Mouse (Mus musculus) fibroblast of lung, adult 2 months (primary cell): ENCODE data around the gene Ube2e1.
"Not testable (repeated sequence)": the region's sequence is repeated elsewhere in the genome, so short reads cannot be mapped to it uniquely, and the experiment has no call there.

Source experiments
- DNase-seq: peaks from one replicate; pipeline ENCODE4 v3.0.0-alpha.2; 2011; ENCODE audit warnings: low read depth

Gene Ube2e1

DNA sequence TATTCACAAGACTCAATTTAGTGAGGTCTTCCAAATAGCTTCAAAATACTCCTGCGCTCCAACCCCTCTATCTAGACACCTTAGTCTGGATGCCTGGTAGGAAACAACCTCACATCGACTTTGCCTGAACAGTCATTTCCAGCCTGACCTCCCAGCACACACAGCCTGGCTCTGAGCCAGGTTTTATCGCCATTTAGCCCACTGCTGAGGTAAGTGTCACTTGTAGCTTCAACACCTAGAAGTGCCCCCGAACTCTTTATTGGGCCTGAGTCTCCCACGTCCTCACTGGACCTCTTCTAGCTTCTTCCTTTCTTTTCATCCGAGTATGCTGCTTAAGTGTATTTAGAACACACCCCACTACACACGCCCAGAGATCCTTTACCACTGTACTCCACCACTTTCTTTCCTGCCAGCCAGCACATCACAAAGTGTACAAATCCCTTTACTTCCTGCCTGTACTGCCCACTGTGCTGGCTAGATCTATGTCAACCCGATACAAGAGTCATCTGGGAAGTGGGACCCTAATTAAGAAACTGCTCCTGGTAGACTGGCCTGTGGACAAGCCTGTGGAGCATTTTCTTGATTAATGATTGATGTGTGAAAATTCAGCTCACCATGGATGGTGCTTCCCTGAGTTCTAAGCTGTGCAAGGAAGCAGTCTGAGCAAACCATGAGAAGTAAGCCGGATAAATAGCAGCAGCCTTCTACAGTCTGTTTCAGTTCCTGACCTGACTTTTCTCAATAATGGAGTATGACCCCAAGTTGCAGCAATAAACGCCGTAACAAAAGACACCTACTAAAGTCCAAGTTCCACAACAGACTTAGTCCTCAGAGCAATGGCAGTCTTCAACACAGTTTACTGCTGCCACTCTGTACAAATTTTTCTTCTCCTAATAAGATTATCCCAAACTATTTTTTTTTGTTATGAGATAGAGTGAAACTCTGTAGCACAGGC lies 13.9 kb downstream of the Ube2e1 start:
- DNase-seq, result no peak

DNA sequence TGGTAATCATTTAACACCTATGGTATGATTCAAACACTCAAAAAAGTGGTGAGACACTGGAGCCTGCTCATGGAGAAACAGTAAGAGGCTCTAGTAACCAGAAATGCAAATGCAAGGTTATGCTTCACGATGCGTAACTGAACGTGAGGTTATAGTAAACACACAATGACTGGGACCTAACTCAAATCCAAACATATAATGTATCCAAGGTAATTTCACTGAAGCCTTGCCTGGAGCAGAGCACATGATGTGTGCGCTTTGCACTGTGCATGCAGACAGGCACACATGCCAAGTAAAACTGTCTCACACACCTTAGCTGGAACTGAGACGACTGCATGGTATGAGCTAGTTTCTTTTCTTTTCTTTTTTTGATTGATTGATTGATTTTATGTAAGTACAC lies 27.5 kb downstream of the Ube2e1 start:
- DNase-seq, result no peak

DNA sequence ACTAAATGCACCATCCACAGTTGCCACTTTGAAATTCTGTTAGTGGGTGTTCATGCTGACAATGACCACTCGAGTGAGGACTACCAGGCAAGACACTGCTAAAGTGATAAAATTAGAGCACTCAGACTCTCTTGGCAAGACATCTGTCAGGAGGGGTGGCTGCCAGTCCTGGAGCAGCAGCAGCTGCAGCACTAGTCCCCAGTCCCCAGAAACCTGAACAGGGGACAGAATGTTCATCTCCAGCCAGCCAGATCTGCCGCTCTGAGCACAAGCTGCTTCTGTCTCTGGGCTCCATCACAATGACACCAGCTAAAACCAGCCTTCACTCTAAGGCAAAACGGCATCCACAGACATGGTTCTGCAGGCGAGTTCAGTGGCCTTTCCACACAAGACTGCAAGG lies 28.4 kb downstream of the Ube2e1 start:
- DNase-seq, result no peak

GRCm38 (mm10) chr14:18302750-18303149 lies 28.9 kb downstream of the Ube2e1 start:
- no peak for DNase-seq

DNA sequence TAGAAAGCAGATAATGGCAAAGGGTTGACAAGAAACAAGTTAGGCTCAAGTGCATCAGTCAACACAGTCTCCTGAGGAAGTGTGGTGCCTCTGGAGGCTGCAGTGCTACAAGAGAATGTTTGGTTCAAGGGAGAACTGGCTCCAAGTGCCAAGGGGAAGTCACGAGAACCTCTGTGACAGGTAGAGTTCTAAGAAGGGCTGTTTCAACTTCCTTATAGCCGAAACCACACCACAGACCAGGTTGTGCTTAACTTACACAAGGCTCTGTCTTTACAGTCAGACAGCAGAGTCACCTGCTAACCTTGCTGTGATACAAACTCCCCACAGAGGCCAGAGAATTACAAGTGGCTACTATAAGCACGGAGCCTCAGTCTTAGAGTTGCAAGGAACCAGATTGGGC lies 30.1 kb downstream of the Ube2e1 start:
- no peak for DNase-seq

- DNase-seq, result no peak
These were observed 31.0 kb downstream of the Ube2e1 start for GRCm38 (mm10) chr14:18300676-18301075.

- no peak for DNase-seq
These were observed 32.8 kb downstream of the Ube2e1 start for GRCm38 (mm10) chr14:18298874-18299273.

DNA sequence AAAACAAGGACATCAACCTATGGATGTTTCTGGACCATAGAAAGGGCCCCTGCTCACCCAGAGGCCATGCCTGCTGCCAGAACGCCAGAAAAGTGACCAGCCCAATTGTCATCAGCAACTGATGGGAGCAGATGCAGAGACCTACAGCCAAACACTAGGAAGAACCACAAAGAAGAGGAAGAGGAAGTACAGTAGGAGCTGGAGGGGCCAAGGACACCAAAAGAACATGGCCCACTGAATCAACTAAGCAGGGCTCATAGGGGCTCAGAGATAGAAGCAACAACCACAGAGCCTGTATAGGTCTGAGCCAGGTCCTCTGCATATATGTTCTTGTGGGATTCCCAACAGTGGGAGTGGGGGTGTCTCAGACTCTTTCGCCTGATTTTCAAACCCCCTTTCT lies 34.2 kb downstream of the Ube2e1 start:
- DNase-seq, result no peak

GRCm38 (mm10) chr14:18292578-18292977 lies 39.1 kb downstream of the Ube2e1 start:
- no peak for DNase-seq

GRCm38 (mm10) chr14:18292111-18292510 lies 39.5 kb downstream of the Ube2e1 start:
- DNase-seq, result no peak

GRCm38 (mm10) chr14:18287391-18287790 lies 44.3 kb downstream of the Ube2e1 start:
- no peak for DNase-seq

DNA sequence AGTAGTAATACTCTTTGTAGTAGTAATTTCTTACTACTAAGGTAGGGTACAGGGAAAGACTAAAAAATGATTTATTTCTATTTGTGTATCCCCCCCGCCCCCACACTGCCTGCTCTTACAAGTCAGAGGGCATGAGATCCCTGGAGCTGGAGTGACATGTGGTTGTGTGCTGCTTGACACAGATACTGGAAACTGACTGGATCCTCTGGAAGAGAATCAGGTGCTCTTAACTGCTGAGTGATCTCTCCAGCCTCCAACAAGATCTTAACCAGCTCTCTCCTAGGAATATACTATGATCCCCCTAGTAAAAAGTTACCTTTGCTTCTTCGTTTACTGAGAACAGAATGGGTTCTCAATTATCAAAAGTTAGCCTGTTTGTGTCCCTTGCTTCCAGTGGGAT lies 45.2 kb downstream of the Ube2e1 start:
- no peak for DNase-seq

DNA sequence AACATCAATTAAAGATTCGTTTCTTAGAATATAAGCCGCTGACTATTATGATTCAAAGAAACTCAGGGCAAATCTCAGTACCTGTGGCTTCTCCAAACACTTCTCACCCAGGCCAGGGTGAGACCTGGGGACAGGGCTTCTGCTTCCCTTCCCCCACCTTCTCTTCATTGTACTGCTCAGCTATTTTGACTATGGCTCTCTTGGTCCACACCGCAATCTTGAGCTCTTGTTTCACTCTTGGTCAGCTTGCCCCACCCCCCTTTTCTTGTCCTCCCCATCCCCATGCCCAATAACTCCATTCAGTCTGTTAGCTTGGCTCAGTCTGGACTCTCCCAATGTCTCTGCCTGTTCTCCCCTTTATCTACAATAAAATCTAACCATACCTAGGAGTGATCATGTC lies 46.2 kb downstream of the Ube2e1 start:
- DNase-seq, result no peak

DNA sequence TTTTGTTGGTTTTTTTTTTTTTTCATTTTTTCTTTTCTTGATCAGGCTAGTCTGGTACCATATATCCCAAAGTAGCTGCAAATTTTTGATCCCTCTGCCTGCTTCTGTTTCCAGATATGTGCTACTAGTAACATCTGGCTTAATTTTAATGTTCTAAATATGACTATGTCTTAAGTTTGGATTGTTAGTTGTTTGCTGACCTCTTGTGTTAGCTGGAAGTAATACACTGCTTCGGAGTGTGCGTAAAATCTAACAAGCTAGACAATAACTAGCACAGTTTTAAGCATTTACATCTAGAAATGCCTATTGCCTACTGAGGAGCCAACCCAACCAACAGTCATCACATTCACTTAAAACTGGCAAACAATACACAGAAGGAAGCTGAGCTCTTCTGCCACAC lies 47.1 kb downstream of the Ube2e1 start:
- DNase-seq, result peak; percentile 23

- no peak for DNase-seq
These were observed 51.3 kb downstream of the Ube2e1 start for GRCm38 (mm10) chr14:18280375-18280774.

- no peak for DNase-seq
These were observed 57.1 kb downstream of the Ube2e1 start for GRCm38 (mm10) chr14:18274526-18274925.

GRCm38 (mm10) chr14:18271666-18272065 lies 60.0 kb downstream of the Ube2e1 start:
- no peak for DNase-seq

GRCm38 (mm10) chr14:18270529-18271441 lies 60.9 kb downstream of the Ube2e1 start, which contains the start of the genes Nkiras1 and Rpl15:
Gene Nkiras1 (plus strand): TSS chr14:18271136.
Gene Rpl15 (minus strand): TSS chr14:18271391.
- peak; percentile 98 for DNase-seq

GRCm38 (mm10) chr14:18269947-18270528 lies 61.6 kb downstream of the Ube2e1 start:
- DNase-seq, result not testable (repeated sequence)

DNA sequence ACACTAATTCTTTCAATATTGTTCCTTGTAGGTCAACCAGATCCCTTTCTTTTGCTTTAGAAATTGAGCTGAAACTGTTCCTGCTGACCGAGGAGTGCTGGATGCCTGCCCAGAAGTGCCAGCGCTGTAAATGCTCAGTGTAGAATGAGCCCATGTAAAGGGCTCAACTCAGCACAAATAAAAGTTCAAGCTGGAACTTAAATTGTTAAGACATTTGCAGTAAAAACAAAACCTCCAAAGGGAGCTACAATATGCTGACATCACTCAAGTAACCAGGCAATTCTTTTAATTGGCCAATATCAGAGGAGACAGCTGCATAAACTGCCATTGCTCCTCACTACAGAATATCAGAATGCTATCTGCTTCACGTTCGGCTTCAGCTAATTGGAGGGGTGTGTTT lies 68.2 kb downstream of the Ube2e1 start:
- no peak for DNase-seq

DNA sequence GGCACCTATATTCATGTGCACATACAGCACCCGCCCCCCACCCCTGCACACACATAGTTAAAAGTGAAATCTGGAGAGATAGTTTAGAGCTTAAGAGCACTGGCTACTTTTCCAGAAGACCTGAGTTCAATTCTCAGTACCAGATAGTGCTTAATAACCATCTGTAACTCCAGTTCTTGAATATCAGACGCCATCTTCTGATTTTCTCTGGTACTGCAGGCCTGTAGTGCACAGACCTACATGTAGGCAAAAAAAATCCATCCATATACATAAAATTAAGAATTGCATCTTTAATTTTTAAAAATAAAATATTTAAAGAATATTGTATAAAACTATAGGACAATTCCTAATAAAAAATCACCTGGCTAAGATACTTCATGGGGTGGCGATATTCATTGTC lies 70.5 kb downstream of the Ube2e1 start:
- no peak for DNase-seq

GRCm38 (mm10) chr14:18242638-18243130 lies 89.0 kb downstream of the Ube2e1 start:
- DNase-seq, result no peak
